ENCODE assay signal across 9 mouse cellular contexts in genomic region chr2:113305339-113305738, GRCm38 (mm10). TPM values are rescaled to one million over a fixed set of nuclear protein-coding genes. Genes with fewer than 3 reads are reported as not detected.
DNase-seq lines count a peak whose midpoint lies in the region; ATAC-seq lines count a peak whose summit lies in the region.
"Had no signal": no experiment of that assay in that cellular context is flagged by ENCODE, and none has a peak within 500 bp of the region (broad histone marks: within the 10 kb centered on the region; RNA-seq: fewer than 3 reads in every experiment).

No protein-coding gene starts in this region.

- peak; percentile 10 to 27 for DNase-seq in heart, adult 9 months (ENCODE audit: low spot score in 2 of 2)
- DNase-seq in heart, adult 11 months = no peak
- peak; percentile 12 for DNase-seq in c-Kit-positive CD71-positive TER-119-positive erythroid progenitor cells, embryonic 14.5 days (ENCODE audit: low spot score)
- DNase-seq in induced T-regulatory cell, adult 2 months (ENCODE audit: low read depth) = peak; percentile 30
- peak; percentile 74 to 78 for DNase-seq in layer of hippocampus, postnatal 36 days
- DNase-seq in mesoderm, embryonic 11.5 days (ENCODE audit: low read depth, low spot score) = peak; percentile 66
- peak; percentile 36 to 79 for DNase-seq in spleen, postnatal 4 days (ENCODE audit: low spot score in 2 of 2)

- ATAC-seq in forebrain, embryonic 12.5 days (ENCODE audit: low FRiP score) = peak; percentile 57; the same call in 1 of the 2 replicates

- H3K9me3 ChIP-seq in forebrain, embryonic 12.5 days = no peaks in the 10 kb centered on the region
- H3K9me3 ChIP-seq: liver, embryonic 15.5 days had no signal

- H3K9ac ChIP-seq in forebrain, embryonic 12.5 days = no peak overlapping the region
- H3K9ac ChIP-seq: liver, embryonic 15.5 days had no signal

- no peak overlapping the region for H3K27ac ChIP-seq in forebrain, embryonic 12.5 days
- H3K27ac ChIP-seq: liver, embryonic 15.5 days had no signal

- no peak overlapping the region for H3K4me2 ChIP-seq in forebrain, embryonic 12.5 days
- H3K4me2 ChIP-seq: liver, embryonic 15.5 days had no signal

- no peaks in the 10 kb centered on the region for H3K4me1 ChIP-seq in forebrain, embryonic 12.5 days
- H3K4me1 ChIP-seq: liver, embryonic 15.5 days had no signal

- no peaks in the 10 kb centered on the region for H3K27me3 ChIP-seq in forebrain, embryonic 12.5 days
- H3K27me3 ChIP-seq: liver, embryonic 15.5 days had no signal

- 9% methylated on average over 4 of the region's 4 CpGs for WGBS in forebrain, embryonic 12.5 days

- no peak overlapping the region for H3K4me3 ChIP-seq in forebrain, embryonic 12.5 days (replicated peaks)
- H3K4me3 ChIP-seq: liver, embryonic 15.5 days had no signal

- no peaks in the 10 kb centered on the region for H3K36me3 ChIP-seq in forebrain, embryonic 12.5 days (replicated peaks)
- H3K36me3 ChIP-seq: liver, embryonic 15.5 days had no signal

RNA-seq across cellular contexts. Expression of gene Tmco5b, which starts 19.8 kb away (rescaled TPM):
- polyA plus RNA-seq in forebrain, embryonic 12.5 days (2016; fragmentation: Nextera tagmentation; extraction: Ambion mirVana) = not detected in 2 replicates
- total RNA-seq in layer of hippocampus, postnatal 36 days (2021) = not detected
- polyA plus RNA-seq: liver, embryonic 15.5 days had no signal

RNA-seq across cellular contexts. Expression of gene Fmn1, which starts 22.2 kb away (rescaled TPM):
- 0.51 and 0.64 TPM in 2 replicates for polyA plus RNA-seq in forebrain, embryonic 12.5 days (2016; fragmentation: Nextera tagmentation; extraction: Ambion mirVana)
- 10 to 100 TPM; 38.2 to 38.7 TPM for total RNA-seq in layer of hippocampus, postnatal 36 days (2021)
